Mouse (Mus musculus) cerebellum, adult 2 months (tissue): ENCODE measurements around the gene Lgals2.

Experiments
- CTCF ChIP-seq: fragments of 200-500 bp; IDR thresholded peaks from 2 replicates; pipeline ENCODE4 v1.5.1; 2011; ENCODE audit warnings: low read depth, mild to moderate bottlenecking, control low read depth, low read length, moderate library complexity, borderline replicate concordance; ENCODE audit not compliant: insufficient read depth
- POLR2A ChIP-seq: fragments of 200-500 bp; IDR thresholded peaks from 2 replicates; pipeline ENCODE4 v1.6.1; 2011; ENCODE audit warnings: low read length, control low read depth, borderline replicate concordance; ENCODE audit not compliant: insufficient read depth

- TF ChIP-seq CTCF (no peak), POLR2A (no peak)
These were observed 13.5 kb upstream of the Lgals2 start for GRCm38 (mm10) chr15:78868826-78869233.
